ENCODE assay signal across 8 mouse cellular contexts in the genomic region with DNA sequence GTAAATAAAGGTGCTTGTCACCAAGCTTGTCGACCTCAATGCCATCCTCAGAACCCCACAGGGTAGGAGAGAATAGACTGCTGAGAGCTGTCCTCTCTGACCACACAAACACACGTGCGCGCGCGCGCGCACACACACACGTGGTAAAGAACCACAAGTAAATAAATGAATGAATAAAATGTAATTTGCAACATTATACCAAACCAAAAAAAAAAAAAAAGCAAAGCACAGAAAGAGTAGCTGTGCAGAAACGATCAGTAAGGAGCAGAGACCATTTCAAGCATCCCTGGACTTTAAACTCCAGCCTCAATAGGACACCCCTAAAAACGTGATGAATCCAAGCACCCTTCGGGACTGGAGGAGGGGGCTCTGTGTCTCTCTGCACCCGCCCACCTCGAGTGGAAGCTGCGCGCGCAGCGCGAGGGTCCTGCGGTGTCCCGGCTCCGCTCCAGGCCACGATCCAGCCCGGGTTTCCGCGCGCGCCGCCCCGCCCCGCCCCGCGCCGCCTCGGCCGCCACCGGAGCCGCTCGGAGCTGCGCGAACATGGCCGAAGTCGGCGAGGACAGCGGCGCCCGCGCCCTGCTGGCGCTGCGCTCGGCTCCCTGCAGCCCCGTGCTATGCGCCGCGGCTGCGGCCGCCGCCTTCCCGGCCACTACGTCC. TPM values are rescaled to one million over a fixed set of nuclear protein-coding genes. Genes with fewer than 3 reads are reported as not detected.
DNase-seq lines count a peak whose midpoint lies in the region; ATAC-seq and TF ChIP-seq lines count a peak whose summit lies in the region.

A gene (plus strand): TSS at position 517 of the 660 bp plus-strand sequence.

- peak within 1 kb of the TSS; percentile 97 for H3K4me3 ChIP-seq in gastrocnemius, adult 2 months
- H3K4me3 ChIP-seq in hindbrain, embryonic 16.5 days (ENCODE audit: low read length): peak within 1 kb of the TSS; percentile 92

- peak; percentile 94 for ATAC-seq in hindbrain, embryonic 16.5 days

- H3K9me3 ChIP-seq in hindbrain, embryonic 16.5 days (ENCODE audit: control insufficient read depth, low read length): no peaks in the 10 kb centered on the region

- H3K9ac ChIP-seq in hindbrain, embryonic 16.5 days (ENCODE audit: low read depth, low read length): peak within 1 kb of the TSS; percentile 96

- no peaks in the 10 kb centered on the region for H3K36me3 ChIP-seq in hindbrain, embryonic 16.5 days (ENCODE audit: control insufficient read depth, insufficient read depth, low read length)

- under 1% methylated on average over 33 of the region's 60 CpGs for WGBS in hindbrain, embryonic 16.5 days

- H3K4me2 ChIP-seq in hindbrain, embryonic 16.5 days (ENCODE audit: low read length): peak within 1 kb of the TSS; percentile 92

- no peak for TF ChIP-seq CTCF in gastrocnemius, adult 2 months (IDR thresholded peaks at IDR 0.05)

- intact Hi-C loops in gastrocnemius, adult 2 months (cut with DNase I): loop anchor here (1.0 kb wide), 2 partner anchors 34 to 47 kb away; no protein-coding TSS in a partner anchor

- no peaks in the 10 kb centered on the region for H3K27me3 ChIP-seq in hindbrain, embryonic 16.5 days (replicated peaks; ENCODE audit: control insufficient read depth, insufficient read depth, low read length)

- peaks cover 33% of the 10 kb centered on the region for H3K4me1 ChIP-seq in hindbrain, embryonic 16.5 days (ENCODE audit: control insufficient read depth, insufficient read depth, low read depth, low read length)

- peak within 1 kb of the TSS; percentile 95 for H3K27ac ChIP-seq in gastrocnemius, adult 2 months
- H3K27ac ChIP-seq in hindbrain, embryonic 16.5 days (ENCODE audit: low read depth, low read length): peak within 1 kb of the TSS; percentile 91

- DNase-seq in ZHBTc4 (ENCODE audit: low read depth, low spot score): peak; percentile 89
- DNase-seq in cerebellum, postnatal 4 days (ENCODE audit: low spot score in 2 of 2): peak; percentile 99 to 100
- peak; percentile 96 for DNase-seq in gastrocnemius, adult 2 months
- DNase-seq in left cerebral cortex, adult 11 months (ENCODE audit: low spot score): peak; percentile 87
- peak; percentile 92 for DNase-seq in lung, postnatal 36 days
- DNase-seq in retina, embryonic 14.5 days (ENCODE audit: low spot score): peak; percentile 93
- DNase-seq in thymus, postnatal 4 days: peak; percentile 99

RNA-seq across cellular contexts. Expression of the gene that starts here (rescaled TPM):
- total RNA-seq in gastrocnemius, adult 2 months (2021): 10 to 100 TPM; 12.2 to 18.9 TPM
- polyA plus RNA-seq in hindbrain, embryonic 16.5 days (2015; fragmentation: Nextera tagmentation; extraction: Ambion mirVana): 3.1 and 5.1 TPM in 2 replicates

Comparison
In these comparisons a context has a peak if more than half of its experiments do, and no peak if none do; other contexts are left out.
1. Peak in every context shown above with its lines: DNase-seq, ATAC-seq, H3K4me3 ChIP-seq and H3K27ac ChIP-seq.